Mouse (Mus musculus): ENCODE measurements around the gene Siah3.
"Not testable (repeated sequence)": the region's sequence is repeated elsewhere in the genome, so short reads cannot be mapped to it uniquely, and the experiment has no call there.

Siah3 gene

GRCm38 (mm10) chr14:75455743-75456421 lies at the start of gene Siah3:
Gene Siah3, plus strand, starts transcription at chr14:75455982.
- DNase-seq (ENCODE audit: low read depth, low spot score), result no peak

DNA sequence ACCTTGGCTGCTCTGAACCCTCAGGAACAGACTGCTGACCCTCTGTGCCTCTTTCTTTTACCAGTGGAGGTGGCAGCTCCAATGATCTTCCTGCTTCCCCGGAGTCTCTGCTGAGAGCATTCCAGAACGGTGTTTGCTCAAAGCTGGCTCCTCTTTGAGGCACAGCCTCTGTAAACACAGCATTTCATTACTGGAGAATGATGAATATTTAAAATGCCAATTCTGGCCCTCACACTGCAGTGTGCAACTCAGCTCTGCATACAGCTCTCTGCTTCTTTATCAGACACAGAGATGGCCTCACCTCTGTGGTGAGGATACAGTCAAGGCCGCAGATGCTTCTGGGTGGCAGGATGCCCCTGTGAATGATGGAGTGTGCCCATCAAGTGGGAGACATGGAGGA lies 46.0 kb upstream of the Siah3 start:
- DNase-seq (ENCODE audit: low read depth, low spot score), result no peak

- no peak for DNase-seq (ENCODE audit: low read depth, low spot score)
Measured at GRCm38 (mm10) chr14:75410392-75410791, 45.4 kb upstream of the Siah3 start.

GRCm38 (mm10) chr14:75418721-75419120 lies 37.1 kb upstream of the Siah3 start:
- no peak for DNase-seq (ENCODE audit: low read depth, low spot score)

GRCm38 (mm10) chr14:75419876-75420275 lies 35.9 kb upstream of the Siah3 start:
- no peak for DNase-seq (ENCODE audit: low read depth, low spot score)

- no peak for DNase-seq (ENCODE audit: low read depth, low spot score)
Measured at GRCm38 (mm10) chr14:75420811-75421210, 35.0 kb upstream of the Siah3 start.

DNA sequence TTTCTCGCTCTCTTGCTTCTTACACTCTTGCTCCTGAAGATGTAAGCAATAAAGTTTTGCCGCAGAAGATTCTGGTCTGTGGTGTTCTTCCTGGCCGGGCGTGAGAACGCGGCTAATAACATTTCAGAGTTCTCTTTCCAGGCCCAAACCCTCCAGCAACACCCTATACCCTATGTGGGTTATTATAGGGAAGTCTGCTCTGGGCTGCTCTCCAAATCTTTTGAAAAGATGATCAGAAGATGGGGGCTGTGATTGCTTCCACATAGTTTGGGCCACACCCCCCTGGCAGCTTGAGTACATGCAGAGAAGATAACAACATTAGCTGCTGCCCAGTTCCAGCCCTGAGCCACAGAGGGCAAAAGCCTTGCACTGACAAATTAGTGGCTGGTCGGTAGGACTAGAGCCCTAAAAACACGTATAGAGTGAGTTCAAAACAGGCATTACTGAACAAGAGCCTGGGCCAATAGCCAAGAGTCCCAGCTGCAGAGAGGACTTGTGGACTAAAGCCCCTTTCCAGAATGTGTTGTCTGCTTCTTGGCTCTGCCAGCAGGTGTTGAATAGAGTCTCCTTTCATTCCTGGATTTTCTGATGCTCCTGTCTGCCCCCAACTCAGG lies 24.5 kb upstream of the Siah3 start:
- DNase-seq (ENCODE audit: low read depth, low spot score), result no peak

GRCm38 (mm10) chr14:75432850-75433249 lies 22.9 kb upstream of the Siah3 start:
- DNase-seq (ENCODE audit: low read depth, low spot score), result no peak

DNA sequence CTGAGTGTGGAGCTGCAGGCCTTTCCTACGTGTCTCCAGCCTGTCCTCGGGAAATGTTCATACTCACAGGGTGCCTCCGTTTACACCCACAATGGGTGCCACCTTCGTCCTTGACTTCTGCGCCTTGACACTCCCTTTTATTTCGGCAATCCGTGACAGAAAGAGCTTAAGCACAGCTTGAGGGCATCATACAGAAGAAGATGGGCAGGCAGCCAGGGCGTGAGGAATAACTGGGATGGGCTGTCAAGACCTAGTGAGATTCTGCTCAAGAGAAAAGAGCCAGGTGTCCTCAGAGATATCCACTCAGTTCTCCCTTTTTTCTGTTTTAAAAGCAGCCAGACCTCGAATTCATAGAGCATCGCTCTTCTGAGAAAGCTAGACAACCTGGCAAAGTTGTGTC lies 21.2 kb upstream of the Siah3 start:
- no peak for DNase-seq (ENCODE audit: low read depth, low spot score)

GRCm38 (mm10) chr14:75444486-75445105 lies 11.2 kb upstream of the Siah3 start:
- no peak for DNase-seq (ENCODE audit: low read depth, low spot score)

DNA sequence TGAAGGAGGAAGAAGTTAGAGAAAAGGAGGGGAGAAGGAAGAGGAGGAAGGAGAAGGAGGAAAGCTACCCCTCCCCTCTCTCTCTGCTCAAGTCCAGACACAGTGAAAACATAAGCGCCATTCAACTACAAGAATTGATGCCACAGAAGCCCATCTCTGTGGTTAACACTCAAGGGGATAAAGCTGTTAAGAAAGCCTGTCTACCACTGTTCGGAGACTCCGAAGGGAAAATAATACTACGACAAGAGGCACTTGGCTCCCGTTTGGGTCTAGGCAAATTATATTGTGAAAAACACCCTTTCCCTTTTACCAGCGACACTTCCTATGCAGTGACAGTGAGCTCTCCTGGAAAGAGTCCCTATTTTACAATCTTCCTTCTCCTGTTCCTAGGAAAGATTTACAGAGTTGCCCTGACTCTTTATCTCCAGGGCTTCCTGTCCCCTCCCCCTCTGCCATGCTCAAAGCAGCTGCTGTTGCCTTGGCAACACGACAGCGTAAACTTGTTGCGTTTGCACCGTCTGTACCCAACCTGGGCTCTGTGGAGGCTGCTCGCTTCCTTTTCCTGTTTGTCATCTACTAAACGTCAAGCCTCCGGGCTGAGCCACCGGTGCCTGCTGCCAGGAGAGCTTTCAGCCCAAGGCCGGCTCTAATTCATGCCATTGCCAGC lies 10.4 kb upstream of the Siah3 start:
- peak; percentile 38 for DNase-seq (ENCODE audit: low read depth, low spot score)

DNA sequence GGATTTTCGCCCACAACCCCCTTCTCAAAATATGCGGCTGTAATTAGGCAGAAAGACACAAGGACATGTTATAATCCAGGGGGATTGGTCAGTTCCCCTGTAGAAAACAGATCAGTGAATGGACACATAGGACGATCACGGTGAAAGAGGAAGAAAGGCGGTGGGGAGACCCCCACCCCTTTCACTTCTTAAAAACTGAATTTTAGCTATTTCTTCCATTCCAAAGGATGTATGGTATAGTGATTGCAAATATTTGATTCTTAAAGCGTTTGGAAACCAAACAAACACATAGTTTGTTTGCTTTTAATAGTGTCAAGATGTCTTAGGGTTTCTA lies 9.9 kb upstream of the Siah3 start:
- DNase-seq (ENCODE audit: low read depth, low spot score), result no peak

DNA sequence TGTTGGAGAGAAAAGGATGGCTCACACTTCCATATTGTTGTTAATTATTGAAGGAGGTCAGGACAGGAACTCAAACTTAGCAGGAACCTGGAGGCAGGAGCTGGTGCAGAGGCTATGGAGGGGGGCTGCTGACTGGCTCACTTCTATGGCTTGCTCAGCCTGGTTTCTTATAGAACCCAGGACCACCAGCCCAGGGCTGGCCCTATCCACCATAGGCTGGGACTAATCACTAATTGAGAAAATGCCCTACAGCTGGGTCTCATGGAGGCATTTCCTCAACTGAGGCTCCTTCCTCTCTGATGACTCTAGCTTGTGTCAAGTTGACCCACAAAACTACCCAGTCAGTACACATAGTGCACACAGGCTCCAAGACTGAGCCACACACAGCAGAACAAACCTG lies 9.5 kb upstream of the Siah3 start:
- not testable (repeated sequence) for DNase-seq (ENCODE audit: low read depth, low spot score)

DNA sequence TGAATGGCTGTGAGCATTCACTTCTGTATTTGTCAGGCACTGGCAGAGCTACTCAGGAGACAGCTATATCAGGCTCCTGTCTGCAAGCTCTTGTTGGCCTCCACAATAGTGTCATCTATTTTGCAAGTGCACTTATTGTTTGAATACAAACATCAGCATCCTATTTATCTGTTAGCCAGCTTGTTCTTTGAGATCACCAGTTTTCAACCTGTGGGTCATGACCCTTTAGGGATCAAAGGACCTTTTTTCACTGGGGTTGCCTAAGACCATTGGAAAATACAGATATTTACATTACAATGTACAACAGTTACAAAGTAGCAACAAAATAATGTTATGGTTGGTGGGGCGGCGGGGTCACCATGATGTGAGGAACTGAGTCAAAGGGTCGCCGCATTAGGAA lies 1.9 kb upstream of the Siah3 start:
- no peak for DNase-seq (ENCODE audit: low read depth, low spot score)

DNA sequence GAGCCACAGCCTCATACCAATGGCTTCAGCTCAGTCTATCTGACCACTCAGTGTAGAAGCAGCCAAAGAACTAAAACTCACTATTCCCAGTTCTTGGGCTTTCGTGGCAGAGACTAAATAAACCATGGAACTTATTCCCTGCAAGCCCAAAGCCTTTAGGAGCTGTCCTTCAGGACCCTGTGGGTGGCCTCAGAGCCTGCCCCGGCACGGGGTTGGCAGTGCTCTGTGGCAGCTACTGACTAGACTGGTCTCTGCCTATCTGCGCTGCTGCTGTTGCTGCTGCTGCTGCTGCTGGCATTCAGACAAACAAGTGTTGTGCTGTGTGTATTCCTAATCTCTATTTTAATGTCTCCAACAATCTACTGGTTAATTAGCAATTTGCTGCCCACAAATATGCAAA lies 1.1 kb upstream of the Siah3 start:
- no peak for DNase-seq (ENCODE audit: low read depth, low spot score)

- DNase-seq (ENCODE audit: low read depth, low spot score), result no peak
Measured at GRCm38 (mm10) chr14:75455361-75455742, 430 bp upstream of the Siah3 start.

- peak; percentile 12 for DNase-seq (ENCODE audit: low read depth, low spot score)
Measured at GRCm38 (mm10) chr14:75456489-75457220, 873 bp downstream of the Siah3 start.

- DNase-seq (ENCODE audit: low read depth, low spot score), result no peak
Measured at GRCm38 (mm10) chr14:75457221-75457600, 1.4 kb downstream of the Siah3 start.

- DNase-seq (ENCODE audit: low read depth, low spot score), result no peak
Measured at GRCm38 (mm10) chr14:75459431-75459830, 3.6 kb downstream of the Siah3 start.

DNA sequence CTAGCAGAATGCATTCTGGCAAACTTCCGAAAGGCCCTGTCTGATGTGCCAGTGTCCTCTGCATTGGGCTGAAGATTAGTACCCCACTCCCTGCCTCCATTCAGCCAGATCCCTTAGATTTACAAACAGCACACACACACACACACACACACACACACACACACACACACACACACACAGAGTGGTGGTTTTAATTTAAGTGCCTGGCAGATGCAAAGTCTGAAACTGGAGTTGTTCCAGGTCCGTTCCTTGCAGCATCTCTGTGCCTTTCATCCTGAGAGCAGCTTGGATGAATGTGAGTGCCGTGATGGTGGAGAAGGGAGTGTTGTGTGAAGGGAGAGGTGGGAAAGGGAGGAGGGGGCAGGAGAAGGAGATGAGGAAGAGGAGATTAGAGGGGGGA lies 4.2 kb downstream of the Siah3 start:
- no peak for DNase-seq (ENCODE audit: low read depth, low spot score)

GRCm38 (mm10) chr14:75460436-75460835 lies 4.7 kb downstream of the Siah3 start:
- no peak for DNase-seq (ENCODE audit: low read depth, low spot score)

- no peak for DNase-seq (ENCODE audit: low read depth, low spot score)
Measured at GRCm38 (mm10) chr14:75461770-75462169, 6.0 kb downstream of the Siah3 start.
